Mouse (Mus musculus): ENCODE results near the gene Kxd1. TPM values are rescaled to one million over a fixed set of nuclear protein-coding genes. Genes with fewer than 3 reads are reported as not detected.

Kxd1 gene
- total and polyA plus RNA-seq, 2 experiments: 36.7 to 72.3 TPM

DNA sequence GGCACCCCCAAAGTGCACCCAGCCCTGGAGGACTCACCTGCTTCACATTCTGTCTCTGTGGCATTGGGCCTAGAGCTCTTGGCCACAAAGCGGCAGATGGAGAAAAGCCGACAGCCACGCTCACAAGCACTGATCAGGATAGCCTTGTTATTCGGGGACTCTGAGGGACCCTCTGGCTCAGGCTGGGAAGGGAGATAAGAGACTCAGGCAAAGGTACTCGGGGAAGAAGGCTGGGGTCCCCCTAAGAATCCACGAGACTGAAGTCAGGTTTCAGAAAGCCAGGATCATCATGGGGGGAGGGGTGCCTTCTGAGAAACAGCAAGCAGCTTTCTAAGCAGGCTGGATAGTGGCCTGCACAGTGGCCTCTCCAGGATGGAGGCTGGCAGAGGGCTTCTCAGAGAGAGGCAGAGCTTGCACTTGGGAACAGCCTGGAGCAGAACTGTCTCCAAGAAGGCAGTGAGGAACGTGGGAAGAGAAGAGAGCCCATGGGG lies 41.5 kb downstream of the Kxd1 start:
- no peak overlapping the region for H3K4me3 ChIP-seq (ENCODE audit: insufficient read depth, low read depth, low read length)
- no peaks in the 10 kb centered on the region for H3K36me3 ChIP-seq (ENCODE audit: control insufficient read depth, insufficient read depth, low read length)
- H3K9ac ChIP-seq (ENCODE audit: low read depth, low read length): no peak overlapping the region
- no peak for TF ChIP-seq CTCF (IDR thresholded peaks at IDR 0.05; ENCODE audit: low read depth, low read length)
- no peak for TF ChIP-seq POLR2A (IDR thresholded peaks at IDR 0.05; ENCODE audit: extremely low read depth, insufficient read depth, low read length)
- DNase-seq (ENCODE audit: extremely low read depth, low read depth, low spot score): no peak
- no peaks in the 10 kb centered on the region for H3K79me2 ChIP-seq (ENCODE audit: control insufficient read depth, insufficient read depth, low read length)
- peaks cover 22% of the 10 kb centered on the region for H3K27me3 ChIP-seq (ENCODE audit: control insufficient read depth, insufficient read depth, low read length)
- WGBS: 73% methylated on average over 7 of the region's 7 CpGs
- H3K27ac ChIP-seq (replicated peaks; ENCODE audit: insufficient read depth, low read depth, low read length): no peak overlapping the region
- peaks cover 3% of the 10 kb centered on the region for H3K4me1 ChIP-seq (ENCODE audit: control insufficient read depth, insufficient read depth, low read length)

GRCm38 (mm10) chr8:70482943-70483342 lies 44.8 kb downstream of the Kxd1 start:
- WGBS: 72% methylated on average over 2 of the region's 2 CpGs
- Histone ChIP-seq H3K27me3 (ENCODE audit: control insufficient read depth, insufficient read depth, low read length) (peaks cover 6% of the 10 kb centered on the region), H3K4me3 (ENCODE audit: insufficient read depth, low read depth, low read length) (no peak overlapping the region)

DNA sequence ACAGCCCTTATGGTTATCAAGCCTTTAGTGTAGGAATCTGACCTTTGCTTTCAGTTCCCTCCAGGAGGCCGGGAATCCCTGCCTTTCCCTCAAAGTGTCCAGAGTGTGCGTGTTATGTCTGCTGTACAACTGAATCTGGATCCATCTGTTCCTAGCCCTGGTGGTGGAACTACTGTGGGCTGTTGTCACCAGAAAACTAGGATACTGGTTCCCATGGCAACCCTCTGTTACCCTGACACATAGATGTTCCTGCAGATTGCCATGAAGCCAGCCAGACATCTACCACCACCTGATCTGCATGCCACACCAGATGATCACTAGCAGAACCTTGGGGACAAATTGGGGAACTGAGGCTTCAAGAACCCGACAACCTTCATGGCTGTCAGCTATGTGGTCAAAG lies 45.8 kb downstream of the Kxd1 start:
- peaks cover under 1% of the 10 kb centered on the region for H3K27me3 ChIP-seq (ENCODE audit: control insufficient read depth, insufficient read depth, low read length)
- DNase-seq (ENCODE audit: extremely low read depth, low read depth, low spot score): no peak
- no peak overlapping the region for H3K4me3 ChIP-seq (ENCODE audit: insufficient read depth, low read depth, low read length)
- no peaks in the 10 kb centered on the region; the same call in 1 of the 2 replicates for H3K4me1 ChIP-seq (ENCODE audit: control insufficient read depth, insufficient read depth, low read length)
- no peak for TF ChIP-seq POLR2A (IDR thresholded peaks at IDR 0.05; ENCODE audit: extremely low read depth, insufficient read depth, low read length)
- no peak for TF ChIP-seq CTCF (IDR thresholded peaks at IDR 0.05; ENCODE audit: low read depth, low read length)
- H3K27ac ChIP-seq (replicated peaks; ENCODE audit: insufficient read depth, low read depth, low read length): no peak overlapping the region
- no peak overlapping the region for H3K9ac ChIP-seq (ENCODE audit: low read depth, low read length)
- no peaks in the 10 kb centered on the region for H3K36me3 ChIP-seq (ENCODE audit: control insufficient read depth, insufficient read depth, low read length)
- H3K79me2 ChIP-seq (ENCODE audit: control insufficient read depth, insufficient read depth, low read length): no peaks in the 10 kb centered on the region
- WGBS: 79% methylated on average over 3 of the region's 3 CpGs

More at GRCm38 (mm10) chr8:70482943-70483342, 44.8 kb downstream of the Kxd1 start:
- no peak for DNase-seq (ENCODE audit: extremely low read depth, low read depth, low spot score)
- no peak overlapping the region for H3K27ac ChIP-seq (replicated peaks; ENCODE audit: insufficient read depth, low read depth, low read length)
- TF ChIP-seq CTCF (IDR thresholded peaks at IDR 0.05; ENCODE audit: low read depth, low read length): no peak
- TF ChIP-seq POLR2A (IDR thresholded peaks at IDR 0.05; ENCODE audit: extremely low read depth, insufficient read depth, low read length): no peak
- H3K79me2 ChIP-seq (ENCODE audit: control insufficient read depth, insufficient read depth, low read length): no peaks in the 10 kb centered on the region
- H3K4me1 ChIP-seq (ENCODE audit: control insufficient read depth, insufficient read depth, low read length): peaks cover under 1% of the 10 kb centered on the region; the same call in 1 of the 2 replicates
- no peaks in the 10 kb centered on the region for H3K36me3 ChIP-seq (ENCODE audit: control insufficient read depth, insufficient read depth, low read length)
- H3K9ac ChIP-seq (ENCODE audit: low read depth, low read length): no peak overlapping the region

DNA sequence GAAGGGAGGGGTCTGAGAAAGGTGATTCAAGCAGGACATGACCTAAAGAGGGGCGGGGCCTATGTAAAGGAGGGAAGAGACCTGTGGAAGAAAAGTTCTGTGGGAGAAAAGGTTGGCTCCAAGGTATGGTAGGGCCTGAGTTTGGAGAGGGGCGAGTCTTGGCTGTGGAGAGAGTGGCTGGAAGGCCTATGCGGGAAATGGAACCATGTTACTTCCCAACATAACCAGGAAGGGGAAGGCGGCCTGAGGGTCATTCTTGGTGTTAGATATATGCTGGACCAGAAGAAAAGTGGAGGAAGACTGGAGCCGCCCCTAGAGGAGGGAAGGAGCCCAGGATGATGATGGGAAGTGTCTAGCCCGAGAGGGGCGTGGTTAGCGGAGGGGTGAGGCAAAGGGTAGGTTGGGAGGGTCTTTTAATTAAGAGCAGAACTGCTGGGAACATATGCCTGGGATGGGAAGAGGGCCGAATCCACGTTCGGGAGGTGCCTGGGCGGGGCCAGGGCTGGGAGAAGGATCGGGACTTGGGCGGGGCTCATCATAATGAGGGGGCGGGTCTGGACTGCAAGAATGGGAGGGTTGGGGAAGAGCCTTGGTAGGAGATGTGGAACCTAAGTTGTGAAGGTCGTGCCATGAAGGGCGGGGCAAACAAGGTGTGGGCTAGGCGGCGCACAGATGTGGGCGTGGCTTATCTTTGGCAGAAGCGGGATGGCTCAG lies 50.3 kb downstream of the Kxd1 start:
- Histone ChIP-seq H3K4me3 (ENCODE audit: insufficient read depth, low read depth, low read length) (peak overlapping the region; percentile 97), H3K79me2 (ENCODE audit: control insufficient read depth, insufficient read depth, low read length) (peaks cover 13% of the 10 kb centered on the region; the same call in 1 of the 2 replicates), H3K27ac (replicated peaks; ENCODE audit: insufficient read depth, low read depth, low read length) (no peak overlapping the region), H3K4me1 (ENCODE audit: control insufficient read depth, insufficient read depth, low read length) (no peaks in the 10 kb centered on the region; the same call in 1 of the 2 replicates), H3K27me3 (ENCODE audit: control insufficient read depth, insufficient read depth, low read length) (no peaks in the 10 kb centered on the region), H3K36me3 (ENCODE audit: control insufficient read depth, insufficient read depth, low read length) (no peaks in the 10 kb centered on the region), H3K9ac (ENCODE audit: low read depth, low read length) (no peak overlapping the region)
- DNase-seq (ENCODE audit: extremely low read depth, low read depth, low spot score): peak; percentile 35
- TF ChIP-seq POLR2A (IDR thresholded peaks at IDR 0.05; ENCODE audit: extremely low read depth, insufficient read depth, low read length) (no peak), CTCF (IDR thresholded peaks at IDR 0.05; ENCODE audit: low read depth, low read length) (no peak)
- WGBS: 9% methylated on average over 21 of the region's 21 CpGs

DNA sequence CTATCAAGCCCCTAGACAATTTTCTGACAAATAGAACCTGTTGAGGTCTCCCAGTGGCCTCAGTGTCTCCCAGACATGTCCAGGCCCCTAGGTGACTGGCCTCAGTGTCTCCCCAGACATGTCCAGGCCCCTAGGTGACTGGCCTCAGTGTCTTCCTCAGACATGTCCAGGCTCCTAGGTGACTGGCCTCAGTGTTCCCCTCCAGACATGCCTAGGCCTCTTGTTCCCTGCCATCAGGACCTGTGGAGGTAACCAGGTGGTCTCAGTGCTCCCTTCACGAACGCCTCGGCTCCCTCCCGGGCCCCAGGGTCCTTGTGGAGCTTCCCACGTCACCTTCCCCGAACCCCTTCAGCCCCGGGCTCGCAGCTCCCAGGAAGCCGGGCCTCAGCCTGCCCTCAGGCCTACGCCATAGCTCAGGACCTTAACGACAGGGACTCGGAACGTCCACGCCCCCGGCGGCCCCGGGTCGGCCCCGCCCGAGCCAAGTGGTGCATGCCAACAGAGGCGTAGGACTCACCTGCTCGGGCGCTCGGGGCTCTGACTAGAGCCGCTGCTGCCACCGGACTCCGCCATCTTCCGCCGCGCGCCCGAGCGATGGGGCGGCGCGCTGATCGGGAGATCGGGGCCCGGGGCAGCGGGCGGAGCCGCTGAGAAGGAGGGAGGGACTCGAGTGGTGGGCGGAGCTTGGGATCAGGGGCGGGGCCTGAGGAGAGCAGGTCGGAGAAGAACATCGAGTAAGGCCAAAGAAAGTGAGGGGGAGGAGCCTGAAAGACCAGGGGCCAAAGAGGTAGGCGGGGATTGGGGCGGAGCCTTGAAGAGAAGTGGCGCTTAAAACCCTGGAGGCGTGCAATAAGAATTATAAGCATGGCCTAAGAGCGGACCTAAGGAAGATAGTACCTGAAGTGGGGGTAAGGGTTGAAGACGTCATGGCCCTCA lies 51.2 kb downstream of the Kxd1 start, which contains the start of gene Klhl26:
Gene Klhl26, minus strand, starts transcription at position 636 of the 936 bp plus-strand sequence.
- TF ChIP-seq POLR2A (IDR thresholded peaks at IDR 0.05; ENCODE audit: extremely low read depth, insufficient read depth, low read length): peak; percentile 70; the same call in 1 of the 2 replicates
- no peak for TF ChIP-seq CTCF (IDR thresholded peaks at IDR 0.05; ENCODE audit: low read depth, low read length)
- peak within 1 kb of the TSS; percentile 96 for H3K9ac ChIP-seq (ENCODE audit: low read depth, low read length)
- H3K36me3 ChIP-seq (ENCODE audit: control insufficient read depth, insufficient read depth, low read length): no peaks in the 10 kb centered on the region
- peak; percentile 90 for DNase-seq (ENCODE audit: extremely low read depth, low read depth, low spot score)
- H3K79me2 ChIP-seq (ENCODE audit: control insufficient read depth, insufficient read depth, low read length): peaks cover 13% of the 10 kb centered on the region; the same call in 1 of the 2 replicates
- H3K4me1 ChIP-seq (ENCODE audit: control insufficient read depth, insufficient read depth, low read length): no peaks in the 10 kb centered on the region; the same call in 1 of the 2 replicates
- under 1% methylated on average over 53 of the region's 53 CpGs for WGBS
- H3K27ac ChIP-seq (replicated peaks; ENCODE audit: insufficient read depth, low read depth, low read length): peak within 1 kb of the TSS; percentile 59
- H3K27me3 ChIP-seq (ENCODE audit: control insufficient read depth, insufficient read depth, low read length): no peaks in the 10 kb centered on the region
- H3K4me3 ChIP-seq (ENCODE audit: insufficient read depth, low read depth, low read length): peak within 1 kb of the TSS; percentile 97
